Mouse (Mus musculus): ENCODE measurements at regions not wholly inside any gene's neighbourhood (a gene's known extent, or its start where the extent isn't known, plus 50 kb on each side); places are given as distances from the start of the nearest gene placed in this dataset.

GRCm38 (mm10) chrX:11190851-11191250, 108.2 kb upstream of the H2al1a start:
- 94% methylated on average over 6 of the region's 6 CpGs for WGBS
- Histone ChIP-seq H3K27ac (replicated peaks) (no peak overlapping the region), H3K36me3 (replicated peaks) (no peaks in the 10 kb centered on the region), H3K27me3 (replicated peaks; ENCODE audit: low read depth, poor library complexity, severe bottlenecking) (peaks cover 42% of the 10 kb centered on the region), H3K9me3 (no peaks in the 10 kb centered on the region), H3K4me1 (no peaks in the 10 kb centered on the region), H3K4me3 (no peak overlapping the region)
- no peak for DNase-seq (ENCODE audit: low spot score)

GRCm38 (mm10) chrX:11204135-11204534, 94.9 kb upstream of the H2al1a start:
- Histone ChIP-seq H3K27me3 (replicated peaks; ENCODE audit: low read depth, poor library complexity, severe bottlenecking) (peaks cover 43% of the 10 kb centered on the region), H3K36me3 (replicated peaks) (no peaks in the 10 kb centered on the region), H3K4me1 (no peaks in the 10 kb centered on the region), H3K4me3 (no peak overlapping the region), H3K27ac (replicated peaks) (no peak overlapping the region), H3K9me3 (no peaks in the 10 kb centered on the region)
- 90% methylated on average over 2 of the region's 2 CpGs for WGBS
- no peak for DNase-seq (ENCODE audit: low spot score)

- WGBS = 85% methylated on average over 5 of the region's 5 CpGs
- Histone ChIP-seq H3K9me3 (no peaks in the 10 kb centered on the region), H3K36me3 (replicated peaks) (no peaks in the 10 kb centered on the region), H3K27me3 (replicated peaks; ENCODE audit: low read depth, poor library complexity, severe bottlenecking) (peaks cover 64% of the 10 kb centered on the region), H3K27ac (replicated peaks) (no peak overlapping the region), H3K4me1 (no peaks in the 10 kb centered on the region), H3K4me3 (no peak overlapping the region)
- DNase-seq (ENCODE audit: low spot score) = no peak
Observed at GRCm38 (mm10) chrX:11209895-11210294, 89.2 kb upstream of the H2al1a start.

- Histone ChIP-seq H3K27me3 (replicated peaks; ENCODE audit: low read depth, poor library complexity, severe bottlenecking) (peaks cover 58% of the 10 kb centered on the region), H3K27ac (replicated peaks) (no peak overlapping the region), H3K4me1 (no peaks in the 10 kb centered on the region), H3K9me3 (no peaks in the 10 kb centered on the region), H3K4me3 (no peak overlapping the region), H3K36me3 (replicated peaks) (no peaks in the 10 kb centered on the region)
- DNase-seq (ENCODE audit: low spot score) = no peak
- 73% methylated on average over 1 of the region's 1 CpGs for WGBS
Observed at GRCm38 (mm10) chrX:11212811-11213210, 86.2 kb upstream of the H2al1a start.

- DNase-seq (ENCODE audit: low spot score) = peak; percentile 45
Observed at GRCm38 (mm10) chrX:11213492-11213891, 85.6 kb upstream of the H2al1a start.

GRCm38 (mm10) chrX:11239066-11239465, 60.0 kb upstream of the H2al1a start:
- H3K27ac ChIP-seq (replicated peaks) = no peak overlapping the region
- DNase-seq (ENCODE audit: low spot score) = no peak
- WGBS = 86% methylated on average over 1 of the region's 1 CpGs
- H3K4me3 ChIP-seq = no peak overlapping the region
- H3K27me3 ChIP-seq (replicated peaks; ENCODE audit: low read depth, poor library complexity, severe bottlenecking) = peaks cover 45% of the 10 kb centered on the region
- H3K9me3 ChIP-seq = no peaks in the 10 kb centered on the region
- H3K36me3 ChIP-seq (replicated peaks) = no peaks in the 10 kb centered on the region
- H3K4me1 ChIP-seq = no peaks in the 10 kb centered on the region

More at GRCm38 (mm10) chrX:11213492-11213891, 85.6 kb upstream of the H2al1a start:
- H3K4me3 ChIP-seq = no peak overlapping the region
- H3K4me1 ChIP-seq = no peaks in the 10 kb centered on the region
- 55% methylated on average over 3 of the region's 3 CpGs for WGBS
- H3K9me3 ChIP-seq = no peaks in the 10 kb centered on the region
- H3K27me3 ChIP-seq (replicated peaks; ENCODE audit: low read depth, poor library complexity, severe bottlenecking) = peaks cover 63% of the 10 kb centered on the region
- H3K27ac ChIP-seq (replicated peaks) = no peak overlapping the region
- no peaks in the 10 kb centered on the region for H3K36me3 ChIP-seq (replicated peaks)

GRCm38 (mm10) chrX:11245576-11245975, 53.5 kb upstream of the H2al1a start:
- 88% methylated on average over 3 of the region's 3 CpGs for WGBS
- H3K27me3 ChIP-seq (replicated peaks; ENCODE audit: low read depth, poor library complexity, severe bottlenecking) = peaks cover 84% of the 10 kb centered on the region

More at GRCm38 (mm10) chrX:11245576-11245975, 53.5 kb upstream of the H2al1a start:
- no peaks in the 10 kb centered on the region for H3K36me3 ChIP-seq (replicated peaks)
- no peak for DNase-seq (ENCODE audit: low spot score)
- no peaks in the 10 kb centered on the region for H3K9me3 ChIP-seq
- peaks cover 7% of the 10 kb centered on the region for H3K4me1 ChIP-seq
- no peak overlapping the region for H3K4me3 ChIP-seq
- H3K27ac ChIP-seq (replicated peaks) = no peak overlapping the region
